Mouse (Mus musculus) cortical plate, adult 2 months (tissue): ENCODE data around the gene Iars. TPM values are rescaled to one million over a fixed set of nuclear protein-coding genes. Genes with fewer than 3 reads are reported as not detected.

Source experiments
- H3K27ac ChIP-seq: fragments of 200-500 bp; 2 replicates; pipeline ENCODE4 v1.5.1; 2012; ENCODE audit warnings: low read length, control low read depth, inconsistent platforms; ENCODE audit not compliant: insufficient read depth
- H3K4me1 ChIP-seq: fragments of 200-500 bp; 2 replicates; pipeline ENCODE4 v1.6.1; 2011; ENCODE audit warnings: low read length; ENCODE audit not compliant: control insufficient read depth, insufficient read depth
- H3K4me3 ChIP-seq: fragments of 200-500 bp; 2 replicates; pipeline ENCODE4 v1.5.1; 2011; ENCODE audit warnings: mild to moderate bottlenecking, low read length, control low read depth; ENCODE audit not compliant: insufficient read depth
- CTCF ChIP-seq: fragments of 200-500 bp; IDR thresholded peaks from 2 replicates; pipeline ENCODE4 v1.5.1; 2011; ENCODE audit warnings: mild to moderate bottlenecking, control low read depth, low read length; ENCODE audit not compliant: insufficient read depth; ENCODE audit errors: extremely low read depth
- POLR2A ChIP-seq: fragments of 200-500 bp; IDR thresholded peaks from 2 replicates; pipeline ENCODE4 v1.6.1; 2011; ENCODE audit warnings: mild to moderate bottlenecking, low read length, control low read depth; ENCODE audit not compliant: insufficient read depth; ENCODE audit errors: extremely low read depth
- polyA plus RNA-seq: library from polyadenylated mRNA; depleted of rRNA; stranded (reverse); fragments of >200 nt; gene quantifications from 2 replicates; pipeline ENCODE4 v1.2.3, GENCODE M21; 2012

Iars gene
- polyA plus RNA-seq, 1 experiment = 37.5 TPM

GRCm38 (mm10) chr13:49719310-49719709 is 37.4 kb downstream of the Iars start:
- TF ChIP-seq CTCF = no peak
- no peak for TF ChIP-seq POLR2A

GRCm38 (mm10) chr13:49736430-49736829 is 54.5 kb downstream of the Iars start:
- Histone ChIP-seq H3K27ac (no peak overlapping the region), H3K4me1 (no peaks in the 10 kb centered on the region)

More at GRCm38 (mm10) chr13:49719310-49719709, 37.4 kb downstream of the Iars start:
- Histone ChIP-seq H3K4me3 (no peak overlapping the region), H3K27ac (no peak overlapping the region), H3K4me1 (no peaks in the 10 kb centered on the region)

GRCm38 (mm10) chr13:49738011-49738410 is 56.1 kb downstream of the Iars start:
- Histone ChIP-seq H3K27ac (no peak overlapping the region), H3K4me1 (no peaks in the 10 kb centered on the region), H3K4me3 (no peak overlapping the region)
- no peak for TF ChIP-seq POLR2A
- TF ChIP-seq CTCF = no peak

More at GRCm38 (mm10) chr13:49736430-49736829, 54.5 kb downstream of the Iars start:
- no peak overlapping the region for H3K4me3 ChIP-seq
- TF ChIP-seq CTCF (no peak), POLR2A (no peak)

- Histone ChIP-seq H3K4me1 (no peaks in the 10 kb centered on the region), H3K27ac (no peak overlapping the region), H3K4me3 (no peak overlapping the region)
- no peak for TF ChIP-seq POLR2A
- TF ChIP-seq CTCF = no peak
Observed at GRCm38 (mm10) chr13:49741285-49742040, 59.6 kb downstream of the Iars start.

- TF ChIP-seq CTCF (no peak), POLR2A (no peak)
- H3K4me1 ChIP-seq = no peaks in the 10 kb centered on the region
- H3K4me3 ChIP-seq = no peak overlapping the region
- no peak overlapping the region for H3K27ac ChIP-seq
Observed at GRCm38 (mm10) chr13:49756591-49756990, 74.7 kb downstream of the Iars start.

- no peak overlapping the region for H3K4me3 ChIP-seq
- TF ChIP-seq CTCF = no peak
- no peak for TF ChIP-seq POLR2A
- H3K27ac ChIP-seq = no peak overlapping the region
- no peaks in the 10 kb centered on the region for H3K4me1 ChIP-seq
Observed at GRCm38 (mm10) chr13:49757966-49758365, 76.1 kb downstream of the Iars start.

GRCm38 (mm10) chr13:49760675-49761074 is 78.8 kb downstream of the Iars start:
- no peak overlapping the region for H3K27ac ChIP-seq
- no peak for TF ChIP-seq POLR2A
- no peak for TF ChIP-seq CTCF
- no peak overlapping the region for H3K4me3 ChIP-seq
- H3K4me1 ChIP-seq = no peaks in the 10 kb centered on the region

- TF ChIP-seq CTCF (no peak), POLR2A (no peak)
- Histone ChIP-seq H3K27ac (no peak overlapping the region), H3K4me1 (no peaks in the 10 kb centered on the region), H3K4me3 (no peak overlapping the region)
Observed at GRCm38 (mm10) chr13:49762208-49762607, 80.3 kb downstream of the Iars start.

- TF ChIP-seq POLR2A (no peak), CTCF (no peak)
- H3K27ac ChIP-seq = no peak overlapping the region
- H3K4me3 ChIP-seq = no peak overlapping the region
- H3K4me1 ChIP-seq = no peaks in the 10 kb centered on the region
Observed at GRCm38 (mm10) chr13:49765306-49765705, 83.4 kb downstream of the Iars start.

GRCm38 (mm10) chr13:49766269-49766668 is 84.4 kb downstream of the Iars start:
- no peaks in the 10 kb centered on the region for H3K4me1 ChIP-seq
- no peak for TF ChIP-seq POLR2A
- TF ChIP-seq CTCF = no peak
- no peak overlapping the region for H3K27ac ChIP-seq
- no peak overlapping the region for H3K4me3 ChIP-seq
